Mouse (Mus musculus) limb, embryonic 11.5 days (tissue): ENCODE measurements around the gene Cry2. TPM values are rescaled to one million over a fixed set of nuclear protein-coding genes. Genes with fewer than 3 reads are reported as not detected.

Source experiments
- ATAC-seq: fragments of 200-750 bp; cut with Nextera tagmentation; 2 replicates; pipeline ENCODE4 v1.8.0; 2017; ENCODE audit warnings: low read depth; ENCODE audit not compliant: insufficient number of reproducible peaks, low FRiP score, low TSS enrichment
- DNase-seq: peaks from one replicate; pipeline ENCODE4 v3.0.0-alpha.2; 2015; ENCODE audit warnings: low spot score
- H3K27ac ChIP-seq: fragments of 300-500 bp; sonication (generic); replicated peaks from 2 replicates; pipeline ENCODE4 v1.5.1; 2014; ENCODE audit warnings: low read depth, mild to moderate bottlenecking, low read length
- H3K27me3 ChIP-seq: fragments of 300-500 bp; sonication (generic); 2 replicates; pipeline ENCODE4 v1.6.1; 2014; ENCODE audit warnings: mild to moderate bottlenecking, low read length, mixed read lengths; ENCODE audit not compliant: control insufficient read depth, insufficient read depth
- H3K36me3 ChIP-seq: fragments of 300-500 bp; sonication (generic); 2 replicates; pipeline ENCODE4 v1.6.1; 2014; ENCODE audit warnings: mild to moderate bottlenecking, low read length, moderate library complexity, mixed read lengths; ENCODE audit not compliant: control insufficient read depth, insufficient read depth
- H3K4me1 ChIP-seq: fragments of 300-500 bp; sonication (generic); 2 replicates; pipeline ENCODE4 v1.6.1; 2014; ENCODE audit warnings: low read length, mixed read lengths; ENCODE audit not compliant: control insufficient read depth, insufficient read depth
- H3K4me2 ChIP-seq: fragments of 300-500 bp; sonication (generic); 2 replicates; pipeline ENCODE4 v1.6.1; 2014; ENCODE audit warnings: low read depth, mild to moderate bottlenecking, moderate library complexity; ENCODE audit not compliant: severe bottlenecking
- H3K4me3 ChIP-seq: fragments of 300-500 bp; sonication (generic); 2 replicates; pipeline ENCODE4 v1.5.1; 2014; ENCODE audit warnings: low read depth, low read length
- H3K9ac ChIP-seq: fragments of 300-500 bp; sonication (generic); 2 replicates; pipeline ENCODE4 v1.6.1; 2014; ENCODE audit warnings: mild to moderate bottlenecking, low read length
- H3K9me3 ChIP-seq: fragments of 300-500 bp; sonication (generic); 2 replicates; pipeline ENCODE4 v1.6.1; 2016; ENCODE audit warnings: low read length; ENCODE audit not compliant: control insufficient read depth
- WGBS: fragments of 180-500 bp; shearing (Covaris S2); extraction: QIAGEN DNeasy Blood & Tissue Kit; methylation state at CpG from one replicate; pipeline ENCODE4 v1.1.7; 2014; 5-methylcytosine and 5-hydroxymethylcytosine counted together
- polyA plus RNA-seq: library from polyadenylated mRNA; unstranded; fragments of >200 nt; fragmentation: Nextera tagmentation; extraction: Ambion mirVana; gene quantifications from 2 replicates; pipeline ENCODE4 v1.2.1, GENCODE M21; 2014

Gene Cry2
- polyA plus RNA-seq, 1 experiment from 2014 or later = 18.0 TPM

DNA sequence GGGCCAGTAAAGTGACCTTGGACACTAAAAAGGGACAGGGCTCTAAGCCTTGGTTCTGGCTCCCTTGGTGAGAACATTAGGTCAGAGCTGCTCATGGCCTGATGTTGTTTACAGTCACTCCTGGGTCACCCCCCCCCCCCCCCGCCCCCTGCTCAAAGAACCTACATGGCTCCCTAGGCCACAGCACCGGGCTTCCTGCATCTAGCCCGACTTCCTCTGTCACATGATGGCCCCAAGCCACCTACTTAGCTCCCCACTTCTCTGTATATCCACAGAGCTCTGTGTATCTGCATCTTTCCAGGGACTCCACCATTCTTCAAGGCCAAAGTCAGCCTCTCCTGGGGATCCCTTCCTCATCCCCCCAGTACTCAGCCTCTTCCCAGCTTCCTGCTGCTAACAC is 21.9 kb upstream of the Cry2 start:
- H3K4me2 ChIP-seq = no peak overlapping the region
- H3K9me3 ChIP-seq = no peaks in the 10 kb centered on the region
- no peak overlapping the region for H3K4me3 ChIP-seq
- ATAC-seq (no peak), DNase-seq (no peak)
- H3K27me3 ChIP-seq = peaks cover 9% of the 10 kb centered on the region
- H3K9ac ChIP-seq = no peak overlapping the region
- 36% methylated on average over 3 of the region's 3 CpGs for WGBS
- no peak overlapping the region for H3K27ac ChIP-seq
- H3K36me3 ChIP-seq = no peaks in the 10 kb centered on the region; the same call in 1 of the 2 replicates
- H3K4me1 ChIP-seq = peaks cover 9% of the 10 kb centered on the region

GRCm38 (mm10) chr2:92454166-92454565 is 20.3 kb upstream of the Cry2 start:
- Histone ChIP-seq H3K4me3 (no peak overlapping the region), H3K4me1 (peaks cover 9% of the 10 kb centered on the region), H3K36me3 (no peaks in the 10 kb centered on the region; the same call in 1 of the 2 replicates), H3K9me3 (no peaks in the 10 kb centered on the region), H3K4me2 (no peak overlapping the region), H3K27ac (no peak overlapping the region), H3K27me3 (no peaks in the 10 kb centered on the region), H3K9ac (no peak overlapping the region)
- ATAC-seq (no peak), DNase-seq (no peak)
- WGBS = 93% methylated on average over 11 of the region's 11 CpGs

GRCm38 (mm10) chr2:92451126-92451525 is 17.3 kb upstream of the Cry2 start:
- Histone ChIP-seq H3K36me3 (no peaks in the 10 kb centered on the region; the same call in 1 of the 2 replicates), H3K4me3 (no peak overlapping the region), H3K9me3 (no peaks in the 10 kb centered on the region), H3K27ac (no peak overlapping the region), H3K4me1 (peaks cover 2% of the 10 kb centered on the region; the same call in 1 of the 2 replicates), H3K4me2 (no peak overlapping the region), H3K27me3 (no peaks in the 10 kb centered on the region), H3K9ac (no peak overlapping the region)
- no peak for ATAC-seq
- 94% methylated on average over 3 of the region's 3 CpGs for WGBS
- no peak for DNase-seq

DNA sequence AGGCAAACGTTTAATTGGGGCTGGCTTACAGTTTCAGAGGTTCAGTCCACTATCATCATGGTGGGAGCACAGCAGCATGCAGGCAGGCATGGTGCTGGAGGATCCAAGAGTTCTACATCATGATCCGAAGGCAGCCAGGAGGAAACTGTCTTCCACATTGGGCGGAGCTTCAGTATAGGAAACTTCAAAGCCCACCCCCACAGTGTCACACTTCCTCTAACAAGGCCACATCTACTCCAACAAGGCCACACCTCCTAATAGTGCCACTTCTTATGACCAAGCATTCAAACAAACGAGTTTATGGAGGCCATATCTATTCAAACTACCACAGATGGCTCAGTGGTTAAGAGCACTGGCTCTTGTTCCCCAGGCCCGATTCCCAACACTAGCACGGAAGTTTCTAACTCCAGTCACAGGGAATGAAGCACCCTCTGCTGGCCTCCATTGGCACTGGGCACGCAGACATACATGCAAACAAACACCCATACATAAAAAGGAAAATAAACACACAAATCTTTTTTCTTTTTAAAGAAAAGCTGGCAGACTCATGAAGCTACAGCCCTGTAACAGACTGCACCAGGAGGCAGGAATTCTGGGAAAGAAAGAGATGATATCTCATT is 13.4 kb upstream of the Cry2 start:
- no peak overlapping the region for H3K9ac ChIP-seq
- no peak overlapping the region for H3K4me2 ChIP-seq
- H3K4me1 ChIP-seq = peaks cover 3% of the 10 kb centered on the region; the same call in 1 of the 2 replicates
- no peak overlapping the region for H3K4me3 ChIP-seq
- WGBS = 71% methylated on average over 7 of the region's 7 CpGs
- H3K9me3 ChIP-seq = no peaks in the 10 kb centered on the region
- H3K36me3 ChIP-seq = no peaks in the 10 kb centered on the region
- DNase-seq (no peak), ATAC-seq (no peak)
- H3K27ac ChIP-seq = no peak overlapping the region
- H3K27me3 ChIP-seq = no peaks in the 10 kb centered on the region

GRCm38 (mm10) chr2:92446656-92447055 is 12.8 kb upstream of the Cry2 start:
- Histone ChIP-seq H3K9ac (no peak overlapping the region), H3K27me3 (no peaks in the 10 kb centered on the region), H3K4me1 (peaks cover 3% of the 10 kb centered on the region; the same call in 1 of the 2 replicates), H3K36me3 (no peaks in the 10 kb centered on the region), H3K4me3 (no peak overlapping the region), H3K9me3 (no peaks in the 10 kb centered on the region), H3K4me2 (no peak overlapping the region), H3K27ac (no peak overlapping the region)
- no peak for DNase-seq
- ATAC-seq = no peak
- 74% methylated on average over 8 of the region's 8 CpGs for WGBS

DNA sequence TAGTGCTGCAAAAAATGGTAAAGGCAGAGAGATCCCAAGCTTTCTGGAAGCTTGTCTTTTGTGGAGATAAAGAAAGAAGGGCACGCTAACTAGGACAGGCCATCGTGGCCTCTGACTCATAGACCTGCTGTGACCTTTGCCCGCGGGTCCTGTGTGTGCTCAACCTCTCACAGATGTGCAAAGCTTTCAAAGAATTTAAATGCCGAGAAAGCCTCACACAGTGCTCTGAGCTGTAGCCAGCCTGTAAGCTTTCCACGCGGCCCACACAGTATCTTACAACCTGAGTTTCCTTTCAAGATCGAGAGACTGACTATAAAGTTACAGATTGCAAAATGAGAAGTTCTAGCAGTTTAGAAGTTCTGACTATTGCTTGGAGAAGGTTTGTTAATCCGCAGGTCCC is 12.0 kb upstream of the Cry2 start:
- H3K4me3 ChIP-seq = no peak overlapping the region
- no peak overlapping the region for H3K4me2 ChIP-seq
- no peaks in the 10 kb centered on the region for H3K36me3 ChIP-seq
- H3K9me3 ChIP-seq = no peaks in the 10 kb centered on the region
- WGBS = 47% methylated on average over 9 of the region's 9 CpGs
- no peak overlapping the region for H3K9ac ChIP-seq
- H3K27ac ChIP-seq = no peak overlapping the region
- H3K4me1 ChIP-seq = peaks cover 3% of the 10 kb centered on the region; the same call in 1 of the 2 replicates
- H3K27me3 ChIP-seq = no peaks in the 10 kb centered on the region
- ATAC-seq = no peak
- DNase-seq = no peak

DNA sequence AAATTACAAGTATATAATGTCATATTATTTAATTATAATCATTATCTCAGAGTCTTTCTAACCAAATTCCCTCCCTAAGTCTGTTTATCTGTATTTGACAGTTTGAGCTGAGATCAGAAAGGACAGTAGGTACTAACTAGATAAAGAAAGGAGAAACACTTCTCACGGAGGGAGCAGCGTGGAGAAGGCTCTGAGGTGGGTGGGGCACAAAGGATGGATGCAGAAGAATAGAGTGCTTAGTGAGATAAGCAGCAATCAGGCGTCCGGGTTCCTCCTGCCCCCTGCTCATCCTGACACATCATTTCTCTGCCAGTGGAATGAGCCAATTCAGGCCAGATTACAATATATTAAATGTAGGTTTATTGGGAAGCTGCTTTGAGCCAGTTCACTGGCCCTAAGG is 10.5 kb upstream of the Cry2 start:
- no peak overlapping the region for H3K4me2 ChIP-seq
- ATAC-seq (no peak), DNase-seq (no peak)
- no peaks in the 10 kb centered on the region for H3K27me3 ChIP-seq
- H3K4me3 ChIP-seq = no peak overlapping the region
- H3K27ac ChIP-seq = no peak overlapping the region
- no peaks in the 10 kb centered on the region for H3K9me3 ChIP-seq
- peaks cover 3% of the 10 kb centered on the region; the same call in 1 of the 2 replicates for H3K4me1 ChIP-seq
- no peaks in the 10 kb centered on the region for H3K36me3 ChIP-seq
- H3K9ac ChIP-seq = no peak overlapping the region
- 66% methylated on average over 4 of the region's 4 CpGs for WGBS

DNA sequence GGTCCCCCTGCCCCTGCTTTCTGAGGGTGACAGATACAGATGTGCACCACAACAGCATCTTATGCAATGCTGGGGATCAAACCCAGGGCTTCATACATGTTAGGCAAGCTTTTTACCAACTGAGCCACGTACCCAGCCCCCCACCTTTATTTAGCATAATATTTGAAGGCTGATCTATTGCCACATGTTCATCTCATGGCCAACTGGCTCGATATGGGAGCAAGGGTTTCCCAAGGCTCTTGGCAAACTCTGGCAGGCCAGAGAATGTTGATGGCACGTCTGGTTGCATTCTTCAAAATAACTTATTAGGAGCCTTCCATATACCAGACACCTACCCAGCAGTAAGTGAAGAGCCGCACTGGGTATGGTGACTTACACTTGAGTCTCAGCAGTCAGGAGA is 9.5 kb upstream of the Cry2 start:
- Histone ChIP-seq H3K9me3 (no peaks in the 10 kb centered on the region), H3K27ac (no peak overlapping the region), H3K27me3 (no peaks in the 10 kb centered on the region), H3K4me2 (no peak overlapping the region), H3K9ac (no peak overlapping the region), H3K4me3 (no peak overlapping the region), H3K4me1 (peaks cover 3% of the 10 kb centered on the region; the same call in 1 of the 2 replicates), H3K36me3 (no peaks in the 10 kb centered on the region)
- WGBS = 76% methylated on average over 4 of the region's 4 CpGs
- DNase-seq (no peak), ATAC-seq (no peak)
